Mouse (Mus musculus) neural tube, embryonic 12.5 days (tissue): ENCODE results near the gene Tmbim7. TPM values are rescaled to one million over a fixed set of nuclear protein-coding genes. Genes with fewer than 3 reads are reported as not detected.

Source experiments
- ATAC-seq: fragments of 200-750 bp; cut with Nextera tagmentation; 2 replicates; pipeline ENCODE4 v1.8.0; 2017; ENCODE audit warnings: low read depth, mild to moderate bottlenecking, moderate TSS enrichment, moderate library complexity; ENCODE audit not compliant: low FRiP score
- H3K27ac ChIP-seq: fragments of 300-500 bp; sonication (generic); 2 replicates; pipeline ENCODE4 v1.5.1; 2016
- H3K27me3 ChIP-seq: fragments of 300-500 bp; sonication (generic); replicated peaks from 2 replicates; pipeline ENCODE4 v1.6.1; 2016; ENCODE audit warnings: mild to moderate bottlenecking
- H3K36me3 ChIP-seq: fragments of 300-500 bp; sonication (generic); 2 replicates; pipeline ENCODE4 v1.6.1; 2016; ENCODE audit warnings: mild to moderate bottlenecking
- H3K4me1 ChIP-seq: fragments of 300-500 bp; sonication (generic); 2 replicates; pipeline ENCODE4 v1.6.1; 2016
- H3K4me2 ChIP-seq: fragments of 300-500 bp; sonication (generic); replicated peaks from 2 replicates; pipeline ENCODE4 v1.6.1; 2016; ENCODE audit warnings: mild to moderate bottlenecking
- H3K4me3 ChIP-seq: fragments of 300-500 bp; sonication (generic); 2 replicates; pipeline ENCODE4 v1.5.1; 2016
- H3K9ac ChIP-seq: fragments of 300-500 bp; sonication (generic); 2 replicates; pipeline ENCODE4 v1.6.1; 2016; ENCODE audit warnings: mild to moderate bottlenecking
- H3K9me3 ChIP-seq: fragments of 300-500 bp; sonication (generic); 2 replicates; pipeline ENCODE4 v1.6.1; 2016; ENCODE audit warnings: mild to moderate bottlenecking
- WGBS: fragments of 180-500 bp; shearing (Covaris S2); methylation state at CpG from one replicate; pipeline ENCODE4 v1.1.7; 2016; 5-methylcytosine and 5-hydroxymethylcytosine counted together
- polyA plus RNA-seq: library from polyadenylated mRNA; unstranded; fragments of >200 nt; fragmentation: Nextera tagmentation; extraction: Ambion mirVana; gene quantifications from 2 replicates; pipeline ENCODE4 v1.2.1, GENCODE M21; 2016

Gene Tmbim7
- polyA plus RNA-seq, 1 experiment from 2014 or later: not detected

- no peaks in the 10 kb centered on the region for H3K4me1 ChIP-seq
- H3K9ac ChIP-seq: no peak overlapping the region
- peaks cover 36% of the 10 kb centered on the region for H3K36me3 ChIP-seq
- H3K27me3 ChIP-seq: no peaks in the 10 kb centered on the region
- H3K4me3 ChIP-seq: no peak overlapping the region
- no peak for ATAC-seq
- no peak overlapping the region for H3K27ac ChIP-seq
- H3K9me3 ChIP-seq: no peaks in the 10 kb centered on the region
- H3K4me2 ChIP-seq: no peak overlapping the region
- 90% methylated on average over 8 of the region's 8 CpGs for WGBS
These were observed 37.3 kb downstream of the Tmbim7 start for GRCm38 (mm10) chr5:3688298-3688697.

GRCm38 (mm10) chr5:3691283-3691682 is 40.3 kb downstream of the Tmbim7 start:
- Histone ChIP-seq H3K4me2 (no peak overlapping the region), H3K27ac (no peak overlapping the region), H3K9ac (no peak overlapping the region), H3K9me3 (no peaks in the 10 kb centered on the region), H3K27me3 (no peaks in the 10 kb centered on the region), H3K4me1 (no peaks in the 10 kb centered on the region), H3K36me3 (peaks cover 54% of the 10 kb centered on the region), H3K4me3 (no peak overlapping the region)
- WGBS: 96% methylated on average over 3 of the region's 3 CpGs
- no peak for ATAC-seq

GRCm38 (mm10) chr5:3692956-3693355 is 42.0 kb downstream of the Tmbim7 start:
- Histone ChIP-seq H3K4me3 (no peak overlapping the region), H3K27me3 (no peaks in the 10 kb centered on the region), H3K27ac (no peak overlapping the region), H3K9me3 (no peaks in the 10 kb centered on the region), H3K4me2 (no peak overlapping the region), H3K9ac (no peak overlapping the region), H3K36me3 (peaks cover 54% of the 10 kb centered on the region), H3K4me1 (no peaks in the 10 kb centered on the region)
- ATAC-seq: no peak
- WGBS: 97% methylated on average over 9 of the region's 9 CpGs

- no peak overlapping the region for H3K4me3 ChIP-seq
- ATAC-seq: no peak
- H3K9ac ChIP-seq: no peak overlapping the region
- no peaks in the 10 kb centered on the region for H3K4me1 ChIP-seq
- H3K27me3 ChIP-seq: no peaks in the 10 kb centered on the region
- no peaks in the 10 kb centered on the region for H3K9me3 ChIP-seq
- H3K27ac ChIP-seq: no peak overlapping the region
- H3K4me2 ChIP-seq: no peak overlapping the region
- H3K36me3 ChIP-seq: peaks cover 46% of the 10 kb centered on the region
- WGBS: 86% methylated on average over 4 of the region's 4 CpGs
These were observed 44.2 kb downstream of the Tmbim7 start for GRCm38 (mm10) chr5:3695191-3695590.

GRCm38 (mm10) chr5:3696031-3696430 is 45.0 kb downstream of the Tmbim7 start:
- WGBS: 80% methylated on average over 3 of the region's 3 CpGs
- Histone ChIP-seq H3K9ac (no peak overlapping the region), H3K9me3 (no peaks in the 10 kb centered on the region), H3K27ac (no peak overlapping the region), H3K4me1 (no peaks in the 10 kb centered on the region), H3K27me3 (no peaks in the 10 kb centered on the region), H3K36me3 (peaks cover 46% of the 10 kb centered on the region), H3K4me3 (no peak overlapping the region), H3K4me2 (no peak overlapping the region)
- ATAC-seq: no peak

GRCm38 (mm10) chr5:3700025-3700424 is 49.0 kb downstream of the Tmbim7 start:
- Histone ChIP-seq H3K36me3 (peaks cover 27% of the 10 kb centered on the region), H3K27ac (no peak overlapping the region), H3K9ac (no peak overlapping the region), H3K9me3 (no peaks in the 10 kb centered on the region), H3K4me3 (no peak overlapping the region), H3K27me3 (no peaks in the 10 kb centered on the region), H3K4me2 (no peak overlapping the region), H3K4me1 (no peaks in the 10 kb centered on the region)
- 78% methylated on average over 5 of the region's 5 CpGs for WGBS
- no peak for ATAC-seq

GRCm38 (mm10) chr5:3702180-3702579 is 51.2 kb downstream of the Tmbim7 start:
- H3K4me3 ChIP-seq: no peak overlapping the region
- no peaks in the 10 kb centered on the region for H3K9me3 ChIP-seq
- no peaks in the 10 kb centered on the region for H3K27me3 ChIP-seq
- no peak overlapping the region for H3K27ac ChIP-seq
- H3K36me3 ChIP-seq: peaks cover 28% of the 10 kb centered on the region
- H3K9ac ChIP-seq: no peak overlapping the region
- H3K4me2 ChIP-seq: no peak overlapping the region
- 44% methylated on average over 4 of the region's 4 CpGs for WGBS
- H3K4me1 ChIP-seq: no peaks in the 10 kb centered on the region
- no peak for ATAC-seq

GRCm38 (mm10) chr5:3715800-3716199 is 64.8 kb downstream of the Tmbim7 start:
- Histone ChIP-seq H3K4me2 (no peak overlapping the region), H3K4me3 (no peak overlapping the region), H3K9me3 (no peaks in the 10 kb centered on the region), H3K27me3 (no peaks in the 10 kb centered on the region), H3K27ac (no peak overlapping the region), H3K9ac (no peak overlapping the region), H3K4me1 (no peaks in the 10 kb centered on the region), H3K36me3 (peaks cover 29% of the 10 kb centered on the region)
- ATAC-seq: no peak
- WGBS: 94% methylated on average over 5 of the region's 5 CpGs

GRCm38 (mm10) chr5:3719371-3719770 is 68.4 kb downstream of the Tmbim7 start:
- peaks cover 32% of the 10 kb centered on the region for H3K36me3 ChIP-seq

GRCm38 (mm10) chr5:3722873-3723272 is 71.9 kb downstream of the Tmbim7 start:
- 96% methylated on average over 2 of the region's 2 CpGs for WGBS
- no peak overlapping the region for H3K4me2 ChIP-seq
- no peaks in the 10 kb centered on the region for H3K4me1 ChIP-seq
- no peaks in the 10 kb centered on the region for H3K9me3 ChIP-seq
- peaks cover 29% of the 10 kb centered on the region; the same call in 1 of the 2 replicates for H3K36me3 ChIP-seq
- no peak overlapping the region for H3K4me3 ChIP-seq
- H3K9ac ChIP-seq: no peak overlapping the region
- ATAC-seq: no peak
- no peak overlapping the region for H3K27ac ChIP-seq
- H3K27me3 ChIP-seq: no peaks in the 10 kb centered on the region

More at GRCm38 (mm10) chr5:3719371-3719770, 68.4 kb downstream of the Tmbim7 start:
- Histone ChIP-seq H3K4me2 (no peak overlapping the region), H3K9ac (no peak overlapping the region), H3K9me3 (no peaks in the 10 kb centered on the region), H3K27me3 (no peaks in the 10 kb centered on the region), H3K27ac (no peak overlapping the region), H3K4me1 (no peaks in the 10 kb centered on the region), H3K4me3 (no peak overlapping the region)
- ATAC-seq: no peak
- 94% methylated on average over 4 of the region's 4 CpGs for WGBS

- WGBS: 94% methylated on average over 2 of the region's 2 CpGs
- H3K36me3 ChIP-seq: peaks cover 27% of the 10 kb centered on the region; the same call in 1 of the 2 replicates
- no peak overlapping the region for H3K9ac ChIP-seq
- H3K4me2 ChIP-seq: no peak overlapping the region
- no peaks in the 10 kb centered on the region for H3K27me3 ChIP-seq
- no peak overlapping the region for H3K27ac ChIP-seq
- no peaks in the 10 kb centered on the region for H3K4me1 ChIP-seq
- no peak for ATAC-seq
- H3K4me3 ChIP-seq: no peak overlapping the region
- no peaks in the 10 kb centered on the region for H3K9me3 ChIP-seq
These were observed 72.4 kb downstream of the Tmbim7 start for GRCm38 (mm10) chr5:3723415-3723814.

GRCm38 (mm10) chr5:3725491-3725890 is 74.5 kb downstream of the Tmbim7 start:
- WGBS: 77% methylated on average over 1 of the region's 1 CpGs
- Histone ChIP-seq H3K9me3 (no peaks in the 10 kb centered on the region), H3K36me3 (peaks cover 11% of the 10 kb centered on the region; the same call in 1 of the 2 replicates), H3K4me2 (no peak overlapping the region), H3K9ac (no peak overlapping the region), H3K4me3 (no peak overlapping the region), H3K27me3 (no peaks in the 10 kb centered on the region), H3K27ac (no peak overlapping the region), H3K4me1 (no peaks in the 10 kb centered on the region)
- ATAC-seq: no peak

GRCm38 (mm10) chr5:3728820-3729219 is 77.8 kb downstream of the Tmbim7 start:
- Histone ChIP-seq H3K4me1 (no peaks in the 10 kb centered on the region), H3K9ac (no peak overlapping the region), H3K27ac (no peak overlapping the region), H3K36me3 (peaks cover 1% of the 10 kb centered on the region; the same call in 1 of the 2 replicates), H3K9me3 (no peaks in the 10 kb centered on the region), H3K27me3 (no peaks in the 10 kb centered on the region), H3K4me2 (no peak overlapping the region), H3K4me3 (no peak overlapping the region)
- WGBS: 87% methylated on average over 5 of the region's 5 CpGs
- ATAC-seq: no peak
